Mouse (Mus musculus): ENCODE measurements at regions not wholly inside any gene's neighbourhood (a gene's known extent, or its start where the extent isn't known, plus 50 kb on each side); places are given as distances from the start of the nearest gene placed in this dataset.

DNA sequence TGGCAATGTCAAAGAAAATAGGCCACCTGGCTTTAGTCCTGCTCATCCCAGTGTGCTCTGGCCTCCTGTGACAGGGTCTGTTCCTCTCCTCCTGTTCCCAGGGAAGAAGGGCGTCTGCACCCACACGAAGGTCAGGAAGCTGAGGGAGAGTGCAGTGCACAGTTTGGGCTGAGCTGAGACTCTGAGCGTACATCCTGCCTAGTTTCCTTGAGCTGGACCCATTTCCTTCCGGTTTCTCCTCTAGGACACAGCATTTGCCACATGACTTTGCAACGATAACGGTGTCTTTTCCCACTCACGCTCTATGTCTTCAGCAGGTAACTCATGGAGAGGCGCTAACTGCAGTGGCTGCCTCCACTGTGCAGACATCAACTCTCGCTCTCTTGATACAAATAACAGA lies 59.6 kb upstream of the Cdh4 start:
- Histone ChIP-seq H3K27ac (replicated peaks) (no peak overlapping the region), H3K36me3 (no peaks in the 10 kb centered on the region), H3K27me3 (no peaks in the 10 kb centered on the region), H3K9me3 (no peaks in the 10 kb centered on the region), H3K4me3 (no peak overlapping the region), H3K9ac (replicated peaks) (no peak overlapping the region), H3K4me2 (replicated peaks) (no peak overlapping the region), H3K4me1 (peaks cover 15% of the 10 kb centered on the region)
- ATAC-seq (replicated peaks): no peak
- 84% methylated on average over 9 of the region's 9 CpGs for WGBS

DNA sequence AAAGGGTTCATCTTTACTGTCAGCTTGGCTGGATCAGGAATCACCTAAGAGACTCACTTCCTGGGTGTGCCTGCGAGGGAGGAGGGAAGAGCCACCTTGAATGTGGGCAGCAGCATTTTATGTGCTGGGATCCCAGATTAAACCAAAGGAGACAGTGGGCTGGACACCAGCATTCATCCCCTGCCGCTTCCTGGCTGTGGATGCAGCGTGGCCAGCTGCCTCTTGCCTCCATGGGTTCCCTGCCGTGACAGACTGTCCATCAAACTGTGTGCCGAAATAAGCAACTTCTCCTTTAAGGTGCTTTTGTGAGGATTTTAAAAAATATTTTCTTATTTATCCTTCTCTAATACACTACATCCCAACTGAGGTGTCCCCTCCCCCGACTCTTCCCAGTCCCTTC lies 55.4 kb upstream of the Cdh4 start:
- no peak for ATAC-seq (replicated peaks)
- H3K4me1 ChIP-seq: peaks cover 14% of the 10 kb centered on the region
- WGBS: 73% methylated on average over 6 of the region's 6 CpGs
- no peak overlapping the region for H3K9ac ChIP-seq (replicated peaks)
- H3K36me3 ChIP-seq: no peaks in the 10 kb centered on the region
- no peaks in the 10 kb centered on the region for H3K9me3 ChIP-seq
- H3K27ac ChIP-seq (replicated peaks): no peak overlapping the region
- H3K4me3 ChIP-seq: no peak overlapping the region
- no peak overlapping the region for H3K4me2 ChIP-seq (replicated peaks)
- H3K27me3 ChIP-seq: no peaks in the 10 kb centered on the region

- H3K36me3 ChIP-seq: no peaks in the 10 kb centered on the region
- H3K27ac ChIP-seq (replicated peaks): peak overlapping the region; percentile 38; the same call in 1 of the 2 replicates
- no peaks in the 10 kb centered on the region for H3K27me3 ChIP-seq
- no peak overlapping the region for H3K4me3 ChIP-seq
- no peaks in the 10 kb centered on the region for H3K9me3 ChIP-seq
- no peak overlapping the region for H3K9ac ChIP-seq (replicated peaks)
- 72% methylated on average over 4 of the region's 4 CpGs for WGBS
- no peak overlapping the region for H3K4me2 ChIP-seq (replicated peaks)
- peaks cover 17% of the 10 kb centered on the region for H3K4me1 ChIP-seq
- ATAC-seq (replicated peaks): no peak
Measured at GRCm38 (mm10) chr2:179390486-179390885, 51.7 kb upstream of the Cdh4 start.

DNA sequence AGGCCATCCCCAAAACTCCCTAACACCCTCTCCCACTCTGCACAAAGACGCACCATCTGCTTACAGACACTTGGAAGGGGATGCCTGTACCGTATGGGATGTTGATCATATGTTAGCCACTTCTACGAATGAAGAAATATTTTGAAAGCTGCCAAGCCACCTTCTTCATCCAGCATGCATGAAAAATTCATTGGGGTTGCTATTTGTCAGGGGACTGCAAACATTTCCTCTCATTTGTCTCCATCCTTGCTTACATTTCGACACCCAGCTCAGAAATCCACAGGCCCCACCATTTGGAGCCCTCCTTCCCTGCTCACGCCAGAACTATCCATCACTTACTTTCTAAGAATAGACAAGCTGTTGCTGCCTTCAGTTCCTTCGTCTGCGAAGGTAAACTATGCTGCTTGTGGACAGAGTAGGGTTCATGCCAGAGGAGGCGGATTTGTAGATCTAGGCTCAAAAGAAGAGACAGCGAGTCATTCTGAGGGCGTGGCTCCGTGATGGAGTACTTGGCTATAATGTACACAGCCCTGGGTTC lies 51.2 kb upstream of the Cdh4 start:
- H3K36me3 ChIP-seq: no peaks in the 10 kb centered on the region
- WGBS: 64% methylated on average over 11 of the region's 11 CpGs
- no peak overlapping the region for H3K4me2 ChIP-seq (replicated peaks)
- H3K27ac ChIP-seq (replicated peaks): peak overlapping the region; percentile 38
- H3K4me3 ChIP-seq: no peak overlapping the region
- H3K4me1 ChIP-seq: peaks cover 17% of the 10 kb centered on the region
- no peak overlapping the region for H3K9ac ChIP-seq (replicated peaks)
- ATAC-seq (replicated peaks): peak; percentile 81
- H3K27me3 ChIP-seq: no peaks in the 10 kb centered on the region
- no peaks in the 10 kb centered on the region for H3K9me3 ChIP-seq
